Mouse (Mus musculus) activated CD4-positive, CD25-positive, alpha-beta regulatory T cell, adult 4 months (primary cell): ENCODE measurements around the gene Ppil6. TPM values are rescaled to one million over a fixed set of nuclear protein-coding genes. Genes with fewer than 3 reads are reported as not detected.

Source experiments
- polyA plus RNA-seq, 2 experiments: library from polyadenylated mRNA; unstranded; fragments of 100-300 nt; shearing (Covaris generic); gene quantifications; one replicate each; pipeline ENCODE4 v1.2.1; 2017

Ppil6 gene
- polyA plus RNA-seq, 2 experiments from 2014 or later: 0.89 TPM; not detected in 1

Other genes with a start within 250 kb of the Ppil6 start
- gene Fig4, start 187.2 kb upstream of the Ppil6 start, polyA plus RNA-seq: 10 to 100 TPM in 1 of 2 experiments, 1 to 10 TPM in 1; 9.9 to 13.1 TPM
- gene Ak9, start 186.5 kb upstream of the Ppil6 start, polyA plus RNA-seq: under 1 TPM in 1 of 2 experiments, not detected in 1; 0.09 TPM
- gene Zbtb24, start 40.1 kb upstream of the Ppil6 start, polyA plus RNA-seq: 10 to 100 TPM; 22.2 to 30.7 TPM
- 10 to 100 TPM; 67.8 to 99.6 TPM for gene Mical1, start 14.1 kb upstream of the Ppil6 start, polyA plus RNA-seq
- gene Smpd2, start 70 bp upstream of the Ppil6 start, polyA plus RNA-seq: 10 to 100 TPM; 23.2 to 25.9 TPM
- gene Cd164, start 29.0 kb downstream of the Ppil6 start, polyA plus RNA-seq: 100 to 1,000 TPM; 202 to 222 TPM
- 1 to 10 TPM in 1 of 2 experiments, under 1 TPM in 1; 0.33 to 1.1 TPM for gene Ccdc162, start 226.2 kb downstream of the Ppil6 start, polyA plus RNA-seq